Mouse (Mus musculus) frontal cortex, adult (tissue): ENCODE measurements at regions not wholly inside any gene's neighbourhood (a gene's known extent, or its start where the extent isn't known, plus 50 kb on each side); places are given as distances from the start of the nearest gene placed in this dataset.
"Not testable (repeated sequence)": the region's sequence is repeated elsewhere in the genome, so short reads cannot be mapped to it uniquely, and the experiment has no call there.

ENCODE experiments used
- ATAC-seq: cut with Nextera tagmentation; 2 replicates; pipeline ENCODE4 v1.9.2; 2017; ENCODE audit warnings: mild to moderate bottlenecking, moderate library complexity, mixed read lengths; ENCODE audit not compliant: low TSS enrichment

- ATAC-seq, result no peak
Measured at GRCm38 (mm10) chr14:17058438-17058837, 239.5 kb upstream of the Rarb start.

GRCm38 (mm10) chr14:17057355-17057754, 238.4 kb upstream of the Rarb start:
- ATAC-seq, result no peak

- ATAC-seq, result no peak
Measured at GRCm38 (mm10) chr14:17055741-17056140, 236.8 kb upstream of the Rarb start.

- no peak for ATAC-seq
Measured at GRCm38 (mm10) chr14:17054381-17054780, 235.4 kb upstream of the Rarb start.

- ATAC-seq, result no peak
Measured at GRCm38 (mm10) chr14:17046808-17047207, 227.9 kb upstream of the Rarb start.

- no peak for ATAC-seq
Measured at GRCm38 (mm10) chr14:17045426-17046132, 226.6 kb upstream of the Rarb start.

- no peak for ATAC-seq
Measured at GRCm38 (mm10) chr14:17020603-17021356, 201.8 kb upstream of the Rarb start.

- ATAC-seq, result no peak
Measured at GRCm38 (mm10) chr14:17012931-17013330, 194.0 kb upstream of the Rarb start.

GRCm38 (mm10) chr14:17012200-17012599, 193.2 kb upstream of the Rarb start:
- ATAC-seq, result no peak

- peak; percentile 44; the same call in 1 of the 2 replicates for ATAC-seq
Measured at GRCm38 (mm10) chr14:17005194-17006018, 186.4 kb upstream of the Rarb start.

- ATAC-seq, result no peak
Measured at GRCm38 (mm10) chr14:17004714-17005113, 185.8 kb upstream of the Rarb start.

GRCm38 (mm10) chr14:16996716-16997115, 177.8 kb upstream of the Rarb start:
- ATAC-seq, result no peak

- not testable (repeated sequence) for ATAC-seq
Measured at GRCm38 (mm10) chr14:16970911-16971310, 152.0 kb upstream of the Rarb start.

GRCm38 (mm10) chr14:16964717-16965391, 145.9 kb upstream of the Rarb start:
- no peak for ATAC-seq

- no peak for ATAC-seq
Measured at GRCm38 (mm10) chr14:16962216-16962826, 143.4 kb upstream of the Rarb start.

- ATAC-seq, result no peak
Measured at GRCm38 (mm10) chr14:16957802-16958201, 138.8 kb upstream of the Rarb start.

GRCm38 (mm10) chr14:16954511-16955443, 135.8 kb upstream of the Rarb start:
- ATAC-seq, result no peak

- ATAC-seq, result no peak
Measured at GRCm38 (mm10) chr14:16948736-16949135, 129.8 kb upstream of the Rarb start.

GRCm38 (mm10) chr14:16944441-16944840, 125.5 kb upstream of the Rarb start:
- no peak for ATAC-seq

GRCm38 (mm10) chr14:16943531-16943930, 124.6 kb upstream of the Rarb start:
- no peak for ATAC-seq
